Mouse (Mus musculus): Measurements from ENCODE around the gene Bst2. TPM values are rescaled to one million over a fixed set of nuclear protein-coding genes. Genes with fewer than 3 reads are reported as not detected.

The Bst2 gene
- polyA plus RNA-seq, 2 experiments = 12.4 to 47.2 TPM

GRCm38 (mm10) chr8:71550754-71551153 is 13.5 kb upstream of the Bst2 start:
- Histone ChIP-seq H3K9ac (ENCODE audit: low read depth, low read length, severe bottlenecking) (no peak overlapping the region), H3K4me1 (ENCODE audit: control insufficient read depth, insufficient read depth, low read length) (no peaks in the 10 kb centered on the region), H3K36me3 (ENCODE audit: control insufficient read depth, insufficient read depth, low read length) (peaks cover 27% of the 10 kb centered on the region), H3K4me3 (replicated peaks; ENCODE audit: low read length) (no peak overlapping the region), H3K9me3 (ENCODE audit: control insufficient read depth, low read length) (no peaks in the 10 kb centered on the region), H3K27ac (replicated peaks; ENCODE audit: low read depth, low read length) (no peak overlapping the region), H3K4me2 (replicated peaks; ENCODE audit: low read depth, low read length, severe bottlenecking) (no peak overlapping the region), H3K27me3 (ENCODE audit: control insufficient read depth, insufficient read depth, low read length) (0 out of 2 replicates have a peak, but pooled peaks cover under 1% of the 10 kb centered on the region)
- ATAC-seq (ENCODE audit: low FRiP score, low read depth) = no peak
- WGBS = 64% methylated on average over 7 of the region's 7 CpGs
- no peak for TF ChIP-seq POLR2A (IDR thresholded peaks at IDR 0.05; ENCODE audit: borderline replicate concordance, extremely low read depth, insufficient read depth, insufficient read length)
- DNase-seq (ENCODE audit: low spot score) = no peak

GRCm38 (mm10) chr8:71547590-71547989 is 10.3 kb upstream of the Bst2 start:
- H3K9ac ChIP-seq (ENCODE audit: low read depth, low read length, severe bottlenecking) = no peak overlapping the region
- no peak overlapping the region for H3K4me3 ChIP-seq (replicated peaks; ENCODE audit: low read length)
- ATAC-seq (ENCODE audit: low FRiP score, low read depth) (no peak), DNase-seq (ENCODE audit: low spot score) (no peak)
- H3K27ac ChIP-seq (replicated peaks; ENCODE audit: low read depth, low read length) = no peak overlapping the region
- no peak overlapping the region for H3K4me2 ChIP-seq (replicated peaks; ENCODE audit: low read depth, low read length, severe bottlenecking)
- no peaks in the 10 kb centered on the region for H3K27me3 ChIP-seq (ENCODE audit: control insufficient read depth, insufficient read depth, low read length)
- peaks cover 8% of the 10 kb centered on the region; the same call in 1 of the 2 replicates for H3K4me1 ChIP-seq (ENCODE audit: control insufficient read depth, insufficient read depth, low read length)
- peaks cover 33% of the 10 kb centered on the region for H3K36me3 ChIP-seq (ENCODE audit: control insufficient read depth, insufficient read depth, low read length)
- no peaks in the 10 kb centered on the region for H3K9me3 ChIP-seq (ENCODE audit: control insufficient read depth, low read length)
- TF ChIP-seq POLR2A (IDR thresholded peaks at IDR 0.05; ENCODE audit: borderline replicate concordance, extremely low read depth, insufficient read depth, insufficient read length) = no peak
- 84% methylated on average over 7 of the region's 7 CpGs for WGBS

GRCm38 (mm10) chr8:71545053-71545452 is 7.8 kb upstream of the Bst2 start:
- Histone ChIP-seq H3K9me3 (ENCODE audit: control insufficient read depth, low read length) (no peaks in the 10 kb centered on the region), H3K4me3 (replicated peaks; ENCODE audit: low read length) (no peak overlapping the region), H3K27ac (replicated peaks; ENCODE audit: low read depth, low read length) (no peak overlapping the region), H3K36me3 (ENCODE audit: control insufficient read depth, insufficient read depth, low read length) (peaks cover 33% of the 10 kb centered on the region), H3K9ac (ENCODE audit: low read depth, low read length, severe bottlenecking) (no peak overlapping the region), H3K4me2 (replicated peaks; ENCODE audit: low read depth, low read length, severe bottlenecking) (no peak overlapping the region), H3K27me3 (ENCODE audit: control insufficient read depth, insufficient read depth, low read length) (no peaks in the 10 kb centered on the region), H3K4me1 (ENCODE audit: control insufficient read depth, insufficient read depth, low read length) (peaks cover 8% of the 10 kb centered on the region; the same call in 1 of the 2 replicates)
- no peak for DNase-seq (ENCODE audit: low spot score)
- ATAC-seq (ENCODE audit: low FRiP score, low read depth) = no peak
- 89% methylated on average over 11 of the region's 11 CpGs for WGBS
- TF ChIP-seq POLR2A (IDR thresholded peaks at IDR 0.05; ENCODE audit: borderline replicate concordance, extremely low read depth, insufficient read depth, insufficient read length) = no peak

GRCm38 (mm10) chr8:71543755-71544154 is 6.5 kb upstream of the Bst2 start:
- Histone ChIP-seq H3K9ac (ENCODE audit: low read depth, low read length, severe bottlenecking) (peak overlapping the region; percentile 74; the same call in 1 of the 2 replicates), H3K36me3 (ENCODE audit: control insufficient read depth, insufficient read depth, low read length) (peaks cover 32% of the 10 kb centered on the region), H3K27ac (replicated peaks; ENCODE audit: low read depth, low read length) (no peak overlapping the region), H3K4me1 (ENCODE audit: control insufficient read depth, insufficient read depth, low read length) (peaks cover 8% of the 10 kb centered on the region; the same call in 1 of the 2 replicates), H3K4me3 (replicated peaks; ENCODE audit: low read length) (peak overlapping the region; percentile 82), H3K4me2 (replicated peaks; ENCODE audit: low read depth, low read length, severe bottlenecking) (peak overlapping the region; percentile 83), H3K9me3 (ENCODE audit: control insufficient read depth, low read length) (no peaks in the 10 kb centered on the region), H3K27me3 (ENCODE audit: control insufficient read depth, insufficient read depth, low read length) (no peaks in the 10 kb centered on the region; the same call in 1 of the 2 replicates)
- no peak for TF ChIP-seq POLR2A (IDR thresholded peaks at IDR 0.05; ENCODE audit: borderline replicate concordance, extremely low read depth, insufficient read depth, insufficient read length)
- ATAC-seq (ENCODE audit: low FRiP score, low read depth) (no peak), DNase-seq (ENCODE audit: low spot score) (no peak)
- 83% methylated on average over 9 of the region's 9 CpGs for WGBS

GRCm38 (mm10) chr8:71542632-71543343 is 5.5 kb upstream of the Bst2 start, which contains the start of gene Mvb12a:
TSS of gene Mvb12a (plus strand) at chr8:71542922.
- Histone ChIP-seq H3K4me2 (replicated peaks; ENCODE audit: low read depth, low read length, severe bottlenecking) (peak within 1 kb of the TSS; percentile 83), H3K9ac (ENCODE audit: low read depth, low read length, severe bottlenecking) (peak within 1 kb of the TSS; percentile 74), H3K36me3 (ENCODE audit: control insufficient read depth, insufficient read depth, low read length) (peaks cover 23% of the 10 kb centered on the region), H3K27me3 (ENCODE audit: control insufficient read depth, insufficient read depth, low read length) (no peaks in the 10 kb centered on the region; the same call in 1 of the 2 replicates), H3K27ac (replicated peaks; ENCODE audit: low read depth, low read length) (no peak within 1 kb of the TSS), H3K4me1 (ENCODE audit: control insufficient read depth, insufficient read depth, low read length) (peaks cover 11% of the 10 kb centered on the region; the same call in 1 of the 2 replicates), H3K9me3 (ENCODE audit: control insufficient read depth, low read length) (no peaks in the 10 kb centered on the region), H3K4me3 (replicated peaks; ENCODE audit: low read length) (peak within 1 kb of the TSS; percentile 82)
- 0 out of 2 replicates have a peak, but pooled peaks have one; percentile 37 for TF ChIP-seq POLR2A (IDR thresholded peaks at IDR 0.05; ENCODE audit: borderline replicate concordance, extremely low read depth, insufficient read depth, insufficient read length)
- ATAC-seq (ENCODE audit: low FRiP score, low read depth) (peak; percentile 98), DNase-seq (ENCODE audit: low spot score) (peak; percentile 100)
- under 1% methylated on average over 49 of the region's 55 CpGs for WGBS
